Mouse (Mus musculus) liver, postnatal 0 days (tissue): ENCODE data around the gene Dscaml1.

Experiments
- CTCF ChIP-seq: sonication (generic); IDR thresholded peaks from 2 replicates; pipeline ENCODE4 v1.5.1; 2016; ENCODE audit warnings: antibody characterized with exemption, low read depth
- EP300 ChIP-seq: IDR thresholded peaks from 2 replicates; pipeline ENCODE4 v1.6.1; 2016; ENCODE audit warnings: antibody characterized with exemption, low read depth, mild to moderate bottlenecking

- no peak for TF ChIP-seq CTCF
- TF ChIP-seq EP300, result no peak
Measured at GRCm38 (mm10) chr9:45465396-45466019, 39.1 kb downstream of the Dscaml1 start.
